Mouse (Mus musculus) cerebellum, postnatal 4 days (tissue): ENCODE measurements around the gene Kcns3.
"Not testable (repeated sequence)": the region's sequence is repeated elsewhere in the genome, so short reads cannot be mapped to it uniquely, and the experiment has no call there.

Source experiments
- DNase-seq, 2 experiments: peaks; one replicate each; pipeline ENCODE4 v3.0.0; 2022; ENCODE audit warnings: low spot score in 2 of 2, mixed read lengths in 1 of 2

Gene Kcns3

DNA sequence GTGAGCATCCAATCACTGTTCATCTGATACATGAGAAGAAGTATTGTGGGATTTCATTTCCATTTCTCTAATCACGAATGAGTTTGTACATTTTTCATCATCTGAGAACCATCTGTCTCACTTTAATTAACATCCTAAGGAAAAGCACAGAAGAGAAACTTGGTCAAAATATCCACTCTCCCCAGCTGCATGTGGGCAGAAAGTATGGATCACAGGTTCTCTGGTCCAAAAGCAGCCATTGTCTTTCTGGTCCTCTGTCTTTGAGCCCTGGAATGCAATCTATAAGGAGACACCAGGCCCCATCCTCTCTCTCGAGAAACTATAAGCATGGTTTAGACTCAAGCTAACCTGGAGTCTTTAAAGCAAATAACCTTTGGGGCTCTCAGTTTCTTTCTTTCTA lies 79.8 kb downstream of the Kcns3 start:
- no peak for DNase-seq

DNA sequence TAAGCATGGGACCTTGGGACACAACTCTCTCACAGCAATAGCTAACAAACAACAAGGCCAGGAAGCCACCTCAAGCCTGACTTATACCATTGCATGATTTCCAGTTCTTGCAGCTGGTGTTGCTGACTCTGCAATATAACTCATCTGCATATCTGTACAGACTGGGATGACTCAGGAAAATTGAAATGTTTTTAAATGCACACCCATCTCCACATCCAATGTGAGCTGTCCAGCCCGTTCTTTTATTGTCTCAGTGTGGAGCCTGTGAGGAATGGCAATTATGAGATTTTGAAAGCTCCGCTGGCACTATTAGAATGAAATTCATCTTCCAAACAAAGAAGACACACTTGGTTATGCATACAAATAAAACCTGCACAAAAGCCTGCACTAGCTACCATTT lies 84.0 kb downstream of the Kcns3 start:
- DNase-seq: no peak

DNA sequence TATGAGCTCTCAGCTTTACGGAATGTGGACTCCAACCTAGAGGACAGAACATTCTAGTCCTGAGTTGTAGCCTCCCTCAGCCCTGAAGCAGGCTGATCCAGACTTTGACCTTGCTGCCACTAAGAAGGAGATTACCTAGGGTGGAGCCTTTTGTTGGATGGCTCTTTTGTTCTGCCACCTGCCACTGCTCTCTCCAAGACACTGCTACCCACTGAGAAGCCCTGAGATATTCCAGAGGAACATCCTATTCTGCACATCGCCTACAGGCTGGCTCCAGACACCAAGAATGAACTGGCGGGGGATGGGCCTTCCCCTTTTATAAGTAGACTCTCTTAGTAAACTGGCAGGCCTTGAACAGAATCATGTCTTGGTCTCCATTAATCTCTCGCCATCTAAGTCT lies 98.2 kb downstream of the Kcns3 start:
- DNase-seq: not testable (repeated sequence)

DNA sequence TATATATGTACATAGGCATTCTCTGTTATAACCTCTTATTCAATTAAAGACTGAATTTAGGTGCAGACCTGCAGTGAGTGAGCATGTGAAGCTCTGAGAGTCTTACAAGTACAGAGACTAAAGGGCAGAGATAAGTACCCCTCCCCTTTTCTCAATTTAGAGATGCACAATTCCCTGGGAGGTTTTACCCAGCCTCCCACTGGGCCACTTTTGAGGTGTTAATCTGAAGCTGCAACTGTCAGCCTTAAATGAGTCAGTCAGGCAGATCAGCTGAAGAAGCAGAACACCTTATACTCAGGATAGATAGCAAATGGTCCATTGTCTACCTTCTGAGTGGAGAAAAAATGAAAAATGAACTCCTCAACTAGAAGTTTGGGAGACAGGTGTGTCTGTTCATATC lies 109.0 kb downstream of the Kcns3 start:
- no peak for DNase-seq
